Mouse (Mus musculus) gastrocnemius, adult 2 months (tissue): ENCODE results near the gene Ccdc167. TPM values are rescaled to one million over a fixed set of nuclear protein-coding genes. Genes with fewer than 3 reads are reported as not detected.

Experiments
- DNase-seq: peaks from one replicate; pipeline ENCODE4 v3.0.0; 2022
- H3K27ac ChIP-seq: fragments of 200-600 bp; 2 replicates; pipeline ENCODE4 v1.8.1; 2022; ENCODE audit warnings: mild to moderate bottlenecking
- H3K4me3 ChIP-seq: fragments of 200-600 bp; 2 replicates; pipeline ENCODE4 v1.8.1; 2022; ENCODE audit warnings: mild to moderate bottlenecking, moderate library complexity
- CTCF ChIP-seq: fragments of 200-600 bp; IDR thresholded peaks from 2 replicates; pipeline ENCODE4 v1.8.1; 2022; ENCODE audit warnings: antibody characterized with exemption, mild to moderate bottlenecking, moderate library complexity
- intact Hi-C: fragments of 180-260 bp; cut with DNase I; formaldehyde crosslinking; loops from one replicate; pipeline ENCODE4 v1.15.1; 2025
- total RNA-seq, 2 experiments: library from RNA; stranded (reverse); gene quantifications; 2 replicates each; pipeline ENCODE4 v1.2.3; 2021

Gene Ccdc167
- total RNA-seq, 2 experiments from 2014 or later: 6.3 to 7.8 TPM

GRCm38 (mm10) chr17:29693571-29693970 is 23.3 kb downstream of the Ccdc167 start:
- TF ChIP-seq CTCF: no peak
- intact Hi-C loops: no loop called here
- H3K27ac ChIP-seq: no peak overlapping the region
- H3K4me3 ChIP-seq: no peak overlapping the region
- DNase-seq: no peak

GRCm38 (mm10) chr17:29692827-29693226 is 24.0 kb downstream of the Ccdc167 start:
- Histone ChIP-seq H3K4me3 (no peak overlapping the region), H3K27ac (no peak overlapping the region)
- TF ChIP-seq CTCF: no peak
- intact Hi-C loops: no loop called here
- DNase-seq: no peak

- H3K4me3 ChIP-seq: no peak overlapping the region
- no peak for DNase-seq
- no peak for TF ChIP-seq CTCF
- intact Hi-C loops: no loop called here
- no peak overlapping the region for H3K27ac ChIP-seq
Measured at GRCm38 (mm10) chr17:29690257-29690656, 26.6 kb downstream of the Ccdc167 start.

GRCm38 (mm10) chr17:29688610-29689009 is 28.2 kb downstream of the Ccdc167 start:
- intact Hi-C loops: no loop called here
- no peak for TF ChIP-seq CTCF
- no peak overlapping the region for H3K27ac ChIP-seq
- H3K4me3 ChIP-seq: no peak overlapping the region
- DNase-seq: no peak

- no peak for TF ChIP-seq CTCF
- intact Hi-C loops: no loop called here
- no peak overlapping the region for H3K27ac ChIP-seq
- no peak overlapping the region for H3K4me3 ChIP-seq
- no peak for DNase-seq
Measured at GRCm38 (mm10) chr17:29687373-29687772, 29.5 kb downstream of the Ccdc167 start.

GRCm38 (mm10) chr17:29686771-29687170 is 30.1 kb downstream of the Ccdc167 start:
- DNase-seq: no peak
- intact Hi-C loops: no loop called here
- Histone ChIP-seq H3K4me3 (no peak overlapping the region), H3K27ac (no peak overlapping the region)
- TF ChIP-seq CTCF: no peak

GRCm38 (mm10) chr17:29684275-29684674 is 32.6 kb downstream of the Ccdc167 start:
- Histone ChIP-seq H3K27ac (no peak overlapping the region), H3K4me3 (no peak overlapping the region)
- no peak for DNase-seq
- no peak for TF ChIP-seq CTCF
- intact Hi-C loops: no loop called here

- no peak for DNase-seq
- TF ChIP-seq CTCF: no peak
- intact Hi-C loops: no loop called here
- Histone ChIP-seq H3K27ac (no peak overlapping the region), H3K4me3 (no peak overlapping the region)
Measured at GRCm38 (mm10) chr17:29683127-29683526, 33.7 kb downstream of the Ccdc167 start.

- DNase-seq: no peak
- intact Hi-C loops: no loop called here
- Histone ChIP-seq H3K27ac (no peak overlapping the region), H3K4me3 (no peak overlapping the region)
- no peak for TF ChIP-seq CTCF
Measured at GRCm38 (mm10) chr17:29682261-29682660, 34.6 kb downstream of the Ccdc167 start.

GRCm38 (mm10) chr17:29681669-29682068 is 35.2 kb downstream of the Ccdc167 start:
- intact Hi-C loops: no loop called here
- Histone ChIP-seq H3K27ac (no peak overlapping the region), H3K4me3 (no peak overlapping the region)

GRCm38 (mm10) chr17:29680921-29681320 is 35.9 kb downstream of the Ccdc167 start:
- intact Hi-C loops: no loop called here
- TF ChIP-seq CTCF: no peak
- Histone ChIP-seq H3K4me3 (no peak overlapping the region), H3K27ac (no peak overlapping the region)
- no peak for DNase-seq

More at GRCm38 (mm10) chr17:29681669-29682068, 35.2 kb downstream of the Ccdc167 start:
- no peak for TF ChIP-seq CTCF
- no peak for DNase-seq

- TF ChIP-seq CTCF: no peak
- H3K27ac ChIP-seq: no peak overlapping the region
- intact Hi-C loops: no loop called here
- no peak overlapping the region for H3K4me3 ChIP-seq
- no peak for DNase-seq
Measured at GRCm38 (mm10) chr17:29680174-29680573, 36.7 kb downstream of the Ccdc167 start.

- TF ChIP-seq CTCF: no peak
- DNase-seq: no peak
- Histone ChIP-seq H3K27ac (no peak overlapping the region), H3K4me3 (no peak overlapping the region)
- intact Hi-C loops: no loop called here
Measured at GRCm38 (mm10) chr17:29679038-29679767, 37.6 kb downstream of the Ccdc167 start.

- TF ChIP-seq CTCF: no peak
- intact Hi-C loops: no loop called here
Measured at GRCm38 (mm10) chr17:29678526-29678925, 38.3 kb downstream of the Ccdc167 start.

More at GRCm38 (mm10) chr17:29678526-29678925, 38.3 kb downstream of the Ccdc167 start:
- no peak for DNase-seq
- no peak overlapping the region for H3K4me3 ChIP-seq
- no peak overlapping the region for H3K27ac ChIP-seq
